Comparison of ENCODE assay signal across 8 mouse cellular contexts in the genomic region with DNA sequence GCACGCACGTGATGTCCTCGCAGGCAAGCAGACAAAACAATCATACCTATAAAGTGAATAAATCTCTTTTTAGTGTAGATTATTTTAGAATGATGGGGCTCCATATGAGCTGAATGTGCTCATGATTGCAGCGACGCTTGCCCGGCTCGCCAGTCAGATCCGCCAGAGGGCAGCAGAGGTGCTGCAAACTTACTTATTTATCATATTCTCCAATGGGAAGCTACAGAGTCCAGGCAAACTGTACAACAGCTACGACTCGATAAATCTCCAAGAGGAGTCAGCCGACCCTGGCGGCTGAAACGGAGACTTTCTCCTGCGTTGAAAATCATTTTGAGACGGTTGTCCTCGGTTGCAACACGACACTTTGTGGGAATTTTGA. TPM values are rescaled to one million over a fixed set of nuclear protein-coding genes. Genes with fewer than 3 reads are reported as not detected.
DNase-seq lines count a peak whose midpoint lies in the region; ATAC-seq and TF ChIP-seq lines count a peak whose summit lies in the region.

No protein-coding gene starts in this region.

- peak overlapping the region; percentile 30 for H3K9ac ChIP-seq in hindbrain, embryonic 14.5 days

- peak; percentile 57 for DNase-seq in Patski (ENCODE audit: low read depth, low spot score)
- peak; percentile 87 for DNase-seq in cerebellum, postnatal 14 days
- DNase-seq in frontal cortex, postnatal 25 days (ENCODE audit: low spot score in 2 of 2): peak; percentile 87 to 90
- DNase-seq in hindbrain, embryonic 14.5 days (ENCODE audit: low spot score): peak; percentile 90
- peak; percentile 85 to 86 for DNase-seq in layer of hippocampus, postnatal 36 days
- DNase-seq in lung, postnatal 36 days: peak; percentile 97
- DNase-seq in retina, postnatal 1 day: peak; percentile 90
- peak; percentile 83 to 90 for DNase-seq in urinary bladder, adult 18-20 months (ENCODE audit: low spot score in 2 of 2)

- 1% methylated on average over 17 of the region's 17 CpGs for WGBS in hindbrain, embryonic 14.5 days

- POLR2A ChIA-PET in Patski (lab: Charles Lee): no interaction called here

- no peaks in the 10 kb centered on the region for H3K9me3 ChIP-seq in hindbrain, embryonic 14.5 days (ENCODE audit: control insufficient read depth, low read length)

- no peaks in the 10 kb centered on the region for H3K36me3 ChIP-seq in hindbrain, embryonic 14.5 days (replicated peaks; ENCODE audit: control insufficient read depth, insufficient read depth)

- H3K4me2 ChIP-seq in hindbrain, embryonic 14.5 days (replicated peaks): peak overlapping the region; percentile 51

- CTCF ChIA-PET in Patski (lab: Charles Lee): interaction anchor here (0.7 to 4.6 kb wide), 33 partner anchors 8 to 124 kb away, joined by 3 to 26 read pairs (median 6); a partner anchor contains a TSS

- peaks cover 12% of the 10 kb centered on the region for H3K4me1 ChIP-seq in hindbrain, embryonic 14.5 days (replicated peaks; ENCODE audit: control insufficient read depth, insufficient read depth, low read length)

- no peaks in the 10 kb centered on the region for H3K27me3 ChIP-seq in Patski
- no peaks in the 10 kb centered on the region for H3K27me3 ChIP-seq in hindbrain, embryonic 14.5 days (ENCODE audit: control insufficient read depth, insufficient read depth, low read length)

- TF ChIP-seq CTCF in Patski (IDR thresholded peaks at IDR 0.05): peak; percentile 92

- peak overlapping the region; percentile 60 for H3K4me3 ChIP-seq in hindbrain, embryonic 14.5 days (replicated peaks; ENCODE audit: low read length)

- H3K27ac ChIP-seq in hindbrain, embryonic 14.5 days: no peak overlapping the region

- in situ Hi-C loops in Patski (cut with MboI; ENCODE audit: low pct_unique_long_range_greater_than_20kb): loop anchor here (5.0 to 25.0 kb wide), 3 partner anchors 66 to 346 kb away; no protein-coding TSS in a partner anchor

- ATAC-seq in Patski: peak; percentile 61
- peak; percentile 47; the same call in 1 of the 2 replicates for ATAC-seq in hindbrain, embryonic 14.5 days (ENCODE audit: low FRiP score)

RNA-seq across cellular contexts. Expression of a gene that starts 1.2 kb away (rescaled TPM):
- polyA plus RNA-seq in Patski (2021): 22.4 TPM
- 34.9 and 35.7 TPM in 2 replicates for polyA plus RNA-seq in hindbrain, embryonic 14.5 days (2014; fragmentation: Nextera tagmentation; extraction: Ambion mirVana)
- 10 to 100 TPM; 22.7 to 24.2 TPM for total RNA-seq in layer of hippocampus, postnatal 36 days (2021)

RNA-seq across cellular contexts. Expression of a gene that starts 5.0 kb away (rescaled TPM):
- polyA plus RNA-seq in Patski (2021): not detected
- polyA plus RNA-seq in hindbrain, embryonic 14.5 days (2014; fragmentation: Nextera tagmentation; extraction: Ambion mirVana): 0.31 and 0.50 TPM in 2 replicates
- total RNA-seq in layer of hippocampus, postnatal 36 days (2021): not detected
